Mouse (Mus musculus) adrenal gland, postnatal 25 days (tissue): ENCODE data around the gene Gm5796. TPM values are rescaled to one million over a fixed set of nuclear protein-coding genes. Genes with fewer than 3 reads are reported as not detected.
"Not testable (repeated sequence)": the region's sequence is repeated elsewhere in the genome, so short reads cannot be mapped to it uniquely, and the experiment has no call there.

Source experiments
- DNase-seq: peaks from one replicate; pipeline ENCODE4 v3.0.0; 2021; ENCODE audit warnings: mixed read lengths
- long read RNA-seq: library from polyadenylated mRNA; stranded (forward); transcript quantifications from one replicate; pipeline ENCODE4 v2.0.0, GENCODE M21; 2021
- total RNA-seq: library from RNA; stranded (reverse); gene quantifications from 2 replicates; pipeline ENCODE4 v1.2.3, GENCODE M21; 2021

Gm5796 gene
- total RNA-seq: not detected in 2 replicates
- long read RNA-seq, partial matches to known transcripts: 0 of 1 reads
- long read RNA-seq, other reads (novel, unspliced or antisense): 1 of 1 reads

- DNase-seq: not testable (repeated sequence)
Measured at GRCm38 (mm10) chr14:4023641-4024040, at the start of gene Gm5796. TSS of gene Gm5796 (plus strand) at chr14:4023941.

GRCm38 (mm10) chr14:3998094-3998493 is 25.6 kb upstream of the Gm5796 start, which contains the start of gene Gm3099:
TSS of gene Gm3099 (plus strand) at chr14:3998394.
- not testable (repeated sequence) for DNase-seq

GRCm38 (mm10) chr14:4083820-4084219 is 60.1 kb downstream of the Gm5796 start, which contains the start of gene Gm3115:
TSS of gene Gm3115 (plus strand) at chr14:4084120.
- not testable (repeated sequence) for DNase-seq

Other genes starting within 250 kb of the Gm5796 start
- not detected in 2 replicates for gene Gm3002, start 213.9 kb upstream of the Gm5796 start, total RNA-seq
- not detected in 2 replicates for gene Gm3033, start 177.7 kb upstream of the Gm5796 start, total RNA-seq
- gene Gm2916, start 139.8 kb upstream of the Gm5796 start, total RNA-seq: not detected in 2 replicates
- not detected in 2 replicates for gene Gm3029, start 92.2 kb upstream of the Gm5796 start, total RNA-seq
- not detected in 2 replicates for gene Gm3095, start 60.4 kb upstream of the Gm5796 start, total RNA-seq
- not detected in 2 replicates for gene Gm3099, start 25.5 kb upstream of the Gm5796 start, total RNA-seq
- 0.24 TPM in 1 of 2 replicates, not detected in the other for gene Gm3115, start 60.2 kb downstream of the Gm5796 start, total RNA-seq
- gene Gm8108, start 86.6 kb downstream of the Gm5796 start, total RNA-seq: 0.81 and 0.91 TPM in 2 replicates
- gene Gm3127, start 141.1 kb downstream of the Gm5796 start, total RNA-seq: not detected in 2 replicates
- 0.18 TPM in 1 of 2 replicates, not detected in the other for gene Gm2974, start 158.6 kb downstream of the Gm5796 start, total RNA-seq
- gene Gm3138, start 225.7 kb downstream of the Gm5796 start, total RNA-seq: not detected in 2 replicates